Mouse (Mus musculus): ENCODE data around the gene Dock8. TPM values are rescaled to one million over a fixed set of nuclear protein-coding genes. Genes with fewer than 3 reads are reported as not detected.

The Dock8 gene
- polyA plus RNA-seq, 1 experiment, result 1.4 TPM

GRCm38 (mm10) chr19:25096316-25096715 lies 97.0 kb downstream of the Dock8 start:
- H3ac ChIP-seq (ENCODE audit: control insufficient read depth, insufficient read length), result no peak overlapping the region
- H3K79me2 ChIP-seq (ENCODE audit: control insufficient read depth, insufficient read depth), result no peaks in the 10 kb centered on the region
- H3K4me2 ChIP-seq (ENCODE audit: low read depth), result no peak overlapping the region
- TF ChIP-seq SRF (IDR thresholded peaks at IDR 0.05; ENCODE audit: control insufficient read depth, insufficient read length, low read depth) (no peak), USF1 (IDR thresholded peaks at IDR 0.05; ENCODE audit: low read depth) (no peak), TCF3 (IDR thresholded peaks at IDR 0.05; ENCODE audit: insufficient read length, low read depth) (no peak), POLR2AphosphoS2 (IDR thresholded peaks at IDR 0.05; ENCODE audit: insufficient read length, low read depth) (no peak), CEBPB (IDR thresholded peaks at IDR 0.05; ENCODE audit: insufficient read depth, poor library complexity, severe bottlenecking) (no peak), MYOG (IDR thresholded peaks at IDR 0.05; ENCODE audit: control insufficient read depth in 1 of 3, insufficient read depth in 1 of 3, insufficient read length in 2 of 3, low read depth in 2 of 3) (no peak), POLR2A (IDR thresholded peaks at IDR 0.05; ENCODE audit: insufficient read length, low read depth) (no peak)
- no peaks in the 10 kb centered on the region for H3K27me3 ChIP-seq (ENCODE audit: control insufficient read depth, insufficient read depth, insufficient read length)
- H3K4me3 ChIP-seq, result no peak overlapping the region
- no peaks in the 10 kb centered on the region for H3K36me3 ChIP-seq (ENCODE audit: control insufficient read depth, insufficient read depth)

DNA sequence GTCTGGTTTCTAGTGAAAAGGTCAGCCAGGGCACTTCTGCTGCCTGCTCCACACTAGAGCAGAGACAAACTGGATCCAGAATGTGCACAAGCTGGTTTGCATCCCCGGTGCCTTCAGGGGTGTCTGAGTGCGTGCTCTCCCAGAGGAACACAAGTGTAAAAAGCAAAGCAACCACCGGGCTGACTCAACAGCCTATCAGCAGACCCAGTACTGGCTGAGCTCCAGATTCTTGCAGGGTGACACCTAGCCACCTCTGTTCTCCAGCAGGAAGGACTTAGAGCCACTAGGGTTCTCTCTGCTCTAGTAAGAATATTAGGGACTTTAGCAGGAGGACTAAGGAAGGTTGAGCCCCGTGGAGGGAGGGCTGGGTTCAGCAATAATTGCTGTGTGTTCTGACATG lies 97.7 kb downstream of the Dock8 start:
- Histone ChIP-seq H3K27me3 (ENCODE audit: control insufficient read depth, insufficient read depth, insufficient read length) (no peaks in the 10 kb centered on the region), H3K4me2 (ENCODE audit: low read depth) (no peak overlapping the region), H3ac (ENCODE audit: control insufficient read depth, insufficient read length) (no peak overlapping the region), H3K4me3 (no peak overlapping the region), H3K79me2 (ENCODE audit: control insufficient read depth, insufficient read depth) (no peaks in the 10 kb centered on the region), H3K36me3 (ENCODE audit: control insufficient read depth, insufficient read depth) (no peaks in the 10 kb centered on the region)
- TF ChIP-seq USF1 (IDR thresholded peaks at IDR 0.05; ENCODE audit: low read depth) (no peak), SRF (IDR thresholded peaks at IDR 0.05; ENCODE audit: control insufficient read depth, insufficient read length, low read depth) (no peak), TCF12 (IDR thresholded peaks at IDR 0.05; ENCODE audit: insufficient read depth, poor library complexity, severe bottlenecking) (no peak)

- no peaks in the 10 kb centered on the region for H3K79me2 ChIP-seq (ENCODE audit: control insufficient read depth, insufficient read depth)
- TF ChIP-seq TCF3 (IDR thresholded peaks at IDR 0.05; ENCODE audit: insufficient read length, low read depth) (no peak), POLR2AphosphoS2 (IDR thresholded peaks at IDR 0.05; ENCODE audit: insufficient read length, low read depth) (no peak), SRF (IDR thresholded peaks at IDR 0.05; ENCODE audit: control insufficient read depth, insufficient read length, low read depth) (no peak), REST (IDR thresholded peaks at IDR 0.05; ENCODE audit: insufficient read depth, insufficient read length) (no peak), E2F4 (IDR thresholded peaks at IDR 0.05; ENCODE audit: insufficient read depth) (no peak), MAX (IDR thresholded peaks at IDR 0.05; ENCODE audit: low read depth) (no peak), POLR2A (IDR thresholded peaks at IDR 0.05; ENCODE audit: insufficient read length, low read depth) (no peak), TCF12 (IDR thresholded peaks at IDR 0.05; ENCODE audit: insufficient read depth, poor library complexity, severe bottlenecking) (no peak), USF1 (IDR thresholded peaks at IDR 0.05; ENCODE audit: low read depth) (no peak), CEBPB (IDR thresholded peaks at IDR 0.05; ENCODE audit: insufficient read depth, poor library complexity, severe bottlenecking) (no peak)
- H3K27me3 ChIP-seq (ENCODE audit: control insufficient read depth, insufficient read depth, insufficient read length), result no peaks in the 10 kb centered on the region
- no peak overlapping the region for H3ac ChIP-seq (ENCODE audit: control insufficient read depth, insufficient read length)
- no peak overlapping the region for H3K4me3 ChIP-seq
- H3K4me2 ChIP-seq (ENCODE audit: low read depth), result no peak overlapping the region
- no peaks in the 10 kb centered on the region for H3K36me3 ChIP-seq (ENCODE audit: control insufficient read depth, insufficient read depth)
Observed at GRCm38 (mm10) chr19:25097506-25097905, 98.2 kb downstream of the Dock8 start.

DNA sequence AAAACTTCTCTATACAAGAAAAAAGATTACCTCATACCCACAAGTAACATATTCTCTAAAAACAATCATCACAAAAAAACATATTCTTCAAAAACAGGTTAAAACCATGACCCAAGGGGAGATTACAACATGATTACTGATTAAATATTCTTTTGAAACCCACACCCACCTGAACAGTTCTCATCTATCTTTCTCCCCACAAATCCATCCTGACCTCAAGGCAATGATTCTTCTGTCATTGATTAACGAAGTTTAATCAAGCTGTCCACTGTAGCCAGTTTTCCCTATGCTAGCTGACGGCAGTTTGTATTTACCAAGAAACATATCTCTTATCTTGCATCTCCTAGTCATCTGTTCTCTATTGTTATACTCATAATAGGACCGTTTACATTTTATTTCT lies 98.6 kb downstream of the Dock8 start:
- TF ChIP-seq USF1 (IDR thresholded peaks at IDR 0.05; ENCODE audit: low read depth) (no peak), TCF3 (IDR thresholded peaks at IDR 0.05; ENCODE audit: insufficient read length, low read depth) (no peak)
- Histone ChIP-seq H3K79me2 (ENCODE audit: control insufficient read depth, insufficient read depth) (no peaks in the 10 kb centered on the region), H3K36me3 (ENCODE audit: control insufficient read depth, insufficient read depth) (no peaks in the 10 kb centered on the region), H3K4me2 (ENCODE audit: low read depth) (no peak overlapping the region), H3K27me3 (ENCODE audit: control insufficient read depth, insufficient read depth, insufficient read length) (no peaks in the 10 kb centered on the region), H3K4me3 (no peak overlapping the region), H3ac (ENCODE audit: control insufficient read depth, insufficient read length) (no peak overlapping the region)

DNA sequence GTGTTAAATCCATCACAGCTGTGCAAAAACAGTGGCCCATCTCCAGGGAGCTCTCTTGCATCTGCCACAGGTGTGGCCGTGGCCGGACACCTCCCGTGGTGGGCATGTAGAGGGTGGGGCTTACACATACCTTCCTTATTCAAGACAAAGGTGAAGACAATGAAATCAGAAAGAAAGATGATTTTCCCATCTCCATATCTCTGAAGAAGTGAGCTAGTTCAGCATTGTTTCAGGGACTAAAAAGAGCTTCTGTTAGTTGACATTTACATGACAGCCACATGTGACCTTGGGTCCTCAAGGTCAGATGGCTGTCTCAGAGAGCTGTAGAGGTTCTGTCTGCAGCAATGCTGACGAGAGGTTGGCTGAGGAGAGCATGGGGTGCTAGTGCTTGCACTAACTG lies 99.6 kb downstream of the Dock8 start:
- TF ChIP-seq TCF12 (IDR thresholded peaks at IDR 0.05; ENCODE audit: insufficient read depth, poor library complexity, severe bottlenecking) (no peak), MYOD1 (IDR thresholded peaks at IDR 0.05; ENCODE audit: control insufficient read depth in 1 of 3, insufficient read length in 2 of 3, low read depth in 2 of 3) (no peak), MYOG (IDR thresholded peaks at IDR 0.05; ENCODE audit: control insufficient read depth in 1 of 3, insufficient read depth in 1 of 3, insufficient read length in 2 of 3, low read depth in 2 of 3) (no peak), POLR2A (IDR thresholded peaks at IDR 0.05; ENCODE audit: insufficient read length, low read depth) (no peak), SRF (IDR thresholded peaks at IDR 0.05; ENCODE audit: control insufficient read depth, insufficient read length, low read depth) (no peak), TCF3 (IDR thresholded peaks at IDR 0.05; ENCODE audit: insufficient read length, low read depth) (no peak)
- Histone ChIP-seq H3K4me3 (no peak overlapping the region), H3K36me3 (ENCODE audit: control insufficient read depth, insufficient read depth) (no peaks in the 10 kb centered on the region), H3K27me3 (ENCODE audit: control insufficient read depth, insufficient read depth, insufficient read length) (no peaks in the 10 kb centered on the region), H3K79me2 (ENCODE audit: control insufficient read depth, insufficient read depth) (no peaks in the 10 kb centered on the region), H3ac (ENCODE audit: control insufficient read depth, insufficient read length) (no peak overlapping the region), H3K4me2 (ENCODE audit: low read depth) (no peak overlapping the region)

DNA sequence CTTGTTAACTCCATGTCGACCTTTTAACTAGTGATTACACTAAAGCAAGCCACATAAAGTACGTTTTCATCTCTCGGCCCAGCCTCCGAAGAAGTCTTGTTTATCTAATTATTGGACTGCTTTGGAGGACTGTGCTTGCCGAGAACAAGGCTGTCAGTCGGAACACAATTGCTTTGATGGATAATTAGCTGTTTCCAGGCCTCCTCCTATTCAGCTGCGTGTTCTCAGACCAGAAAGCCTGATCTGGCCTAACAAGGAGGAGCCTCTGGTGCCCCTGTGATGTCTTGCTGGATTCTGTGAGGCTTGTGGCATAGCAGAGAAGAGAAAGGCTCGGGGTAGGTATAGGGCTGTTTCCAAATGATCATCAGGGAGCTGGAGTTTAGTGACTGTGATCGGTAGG lies 106.3 kb downstream of the Dock8 start:
- H3K36me3 ChIP-seq (ENCODE audit: control insufficient read depth, insufficient read depth), result no peaks in the 10 kb centered on the region
- no peak overlapping the region for H3ac ChIP-seq (ENCODE audit: control insufficient read depth, insufficient read length)
- TF ChIP-seq TCF3 (IDR thresholded peaks at IDR 0.05; ENCODE audit: insufficient read length, low read depth) (no peak), MYOD1 (IDR thresholded peaks at IDR 0.05; ENCODE audit: control insufficient read depth in 1 of 3, insufficient read length in 2 of 3, low read depth in 2 of 3) (no peak), POLR2AphosphoS2 (IDR thresholded peaks at IDR 0.05; ENCODE audit: insufficient read length, low read depth) (no peak), MAX (IDR thresholded peaks at IDR 0.05; ENCODE audit: low read depth) (no peak), USF1 (IDR thresholded peaks at IDR 0.05; ENCODE audit: low read depth) (no peak), CEBPB (IDR thresholded peaks at IDR 0.05; ENCODE audit: insufficient read depth, poor library complexity, severe bottlenecking) (no peak), POLR2A (IDR thresholded peaks at IDR 0.05; ENCODE audit: insufficient read length, low read depth) (no peak), REST (IDR thresholded peaks at IDR 0.05; ENCODE audit: insufficient read depth, insufficient read length) (no peak), TCF12 (IDR thresholded peaks at IDR 0.05; ENCODE audit: insufficient read depth, poor library complexity, severe bottlenecking) (no peak), SRF (IDR thresholded peaks at IDR 0.05; ENCODE audit: control insufficient read depth, insufficient read length, low read depth) (no peak), MYOG (IDR thresholded peaks at IDR 0.05; ENCODE audit: control insufficient read depth in 1 of 3, insufficient read depth in 1 of 3, insufficient read length in 2 of 3, low read depth in 2 of 3) (no peak), E2F4 (IDR thresholded peaks at IDR 0.05; ENCODE audit: insufficient read depth) (no peak)
- H3K27me3 ChIP-seq (ENCODE audit: control insufficient read depth, insufficient read depth, insufficient read length), result no peaks in the 10 kb centered on the region
- no peak overlapping the region for H3K4me2 ChIP-seq (ENCODE audit: low read depth)
- no peak overlapping the region for H3K4me3 ChIP-seq
- H3K79me2 ChIP-seq (ENCODE audit: control insufficient read depth, insufficient read depth), result no peaks in the 10 kb centered on the region

Data from myocyte (in vitro differentiated cells).